Mouse (Mus musculus) forebrain, embryonic 15.5 days (tissue): Measurements from ENCODE around the gene Ralbp1. TPM values are rescaled to one million over a fixed set of nuclear protein-coding genes. Genes with fewer than 3 reads are reported as not detected.

Source experiments
- ATAC-seq: fragments of 200-750 bp; cut with Nextera tagmentation; replicated peaks from 2 replicates; pipeline ENCODE4 v1.8.0; 2017; ENCODE audit warnings: mild to moderate bottlenecking, moderate TSS enrichment, moderate library complexity
- H3K27ac ChIP-seq: fragments of 300-500 bp; sonication (generic); replicated peaks from 2 replicates; pipeline ENCODE4 v1.5.1; 2015; ENCODE audit warnings: mild to moderate bottlenecking, inconsistent platforms
- H3K27me3 ChIP-seq: fragments of 300-500 bp; sonication (generic); 2 replicates; pipeline ENCODE4 v1.6.1; 2015; ENCODE audit warnings: inconsistent platforms
- H3K36me3 ChIP-seq: fragments of 300-500 bp; sonication (generic); 2 replicates; pipeline ENCODE4 v1.6.1; 2015; ENCODE audit warnings: mild to moderate bottlenecking, inconsistent platforms
- H3K4me1 ChIP-seq: fragments of 300-500 bp; sonication (generic); 2 replicates; pipeline ENCODE4 v1.6.1; 2015; ENCODE audit warnings: inconsistent platforms
- H3K4me2 ChIP-seq: fragments of 300-500 bp; sonication (generic); replicated peaks from 2 replicates; pipeline ENCODE4 v1.6.1; 2015; ENCODE audit warnings: mild to moderate bottlenecking, inconsistent platforms
- H3K4me3 ChIP-seq: fragments of 300-500 bp; sonication (generic); 2 replicates; pipeline ENCODE4 v1.5.1; 2015; ENCODE audit warnings: mild to moderate bottlenecking, inconsistent platforms
- H3K9ac ChIP-seq: fragments of 300-500 bp; sonication (generic); replicated peaks from 2 replicates; pipeline ENCODE4 v1.6.1; 2015; ENCODE audit warnings: mild to moderate bottlenecking, inconsistent platforms
- H3K9me3 ChIP-seq: fragments of 300-500 bp; sonication (generic); 2 replicates; pipeline ENCODE4 v1.6.1; 2016; ENCODE audit warnings: inconsistent platforms
- WGBS: fragments of 180-500 bp; shearing (Covaris S2); methylation state at CpG from one replicate; pipeline ENCODE4 v1.1.7; 2015; ENCODE audit warnings: mixed read lengths; 5-methylcytosine and 5-hydroxymethylcytosine counted together
- polyA plus RNA-seq: library from polyadenylated mRNA; unstranded; fragments of >200 nt; fragmentation: Nextera tagmentation; extraction: Ambion mirVana; gene quantifications from 2 replicates; pipeline ENCODE4 v1.2.1, GENCODE M21; 2015

Gene Ralbp1
- polyA plus RNA-seq, 1 experiment from 2014 or later: 57.5 TPM

DNA sequence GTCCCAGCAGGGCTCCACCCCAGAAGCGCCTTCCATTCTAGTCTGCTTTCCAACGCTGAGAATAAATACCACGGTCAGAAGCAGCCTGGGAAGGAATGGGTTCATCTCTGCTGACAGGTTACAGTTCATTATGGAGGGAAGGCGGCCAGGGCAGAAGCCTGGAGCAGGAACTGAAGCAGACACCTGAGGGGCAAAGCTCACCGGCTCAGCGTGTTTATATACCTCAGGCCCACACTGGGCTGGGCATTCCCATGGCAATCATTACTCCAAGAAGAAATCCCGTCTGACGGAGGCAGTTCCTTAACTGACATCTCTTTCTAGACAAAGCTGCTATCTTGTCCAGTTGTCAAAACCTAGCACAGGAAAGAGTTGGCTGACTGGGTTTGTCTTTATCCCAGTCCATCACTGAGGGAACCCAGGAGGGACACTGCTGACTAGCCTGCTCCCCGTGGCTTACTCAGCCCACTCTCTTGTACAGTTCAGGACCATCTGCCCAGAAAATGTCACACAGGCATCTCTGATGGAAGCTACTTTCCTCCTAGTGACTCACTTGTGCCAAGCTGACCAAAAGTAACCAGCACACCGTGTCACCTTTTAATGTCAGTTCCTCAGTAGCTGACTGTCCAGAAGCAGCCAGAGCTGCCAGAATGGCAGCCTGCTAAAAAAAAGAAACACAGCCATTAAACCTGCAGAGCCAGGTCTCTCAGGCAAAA lies 42.8 kb downstream of the Ralbp1 start:
- Histone ChIP-seq H3K27me3 (no peaks in the 10 kb centered on the region), H3K4me3 (no peak overlapping the region), H3K27ac (no peak overlapping the region), H3K36me3 (peaks cover 50% of the 10 kb centered on the region), H3K4me2 (no peak overlapping the region), H3K4me1 (0 out of 2 replicates have a peak, but pooled peaks cover under 1% of the 10 kb centered on the region), H3K9me3 (no peaks in the 10 kb centered on the region), H3K9ac (no peak overlapping the region)
- WGBS: 88% methylated on average over 10 of the region's 10 CpGs
- no peak for ATAC-seq

DNA sequence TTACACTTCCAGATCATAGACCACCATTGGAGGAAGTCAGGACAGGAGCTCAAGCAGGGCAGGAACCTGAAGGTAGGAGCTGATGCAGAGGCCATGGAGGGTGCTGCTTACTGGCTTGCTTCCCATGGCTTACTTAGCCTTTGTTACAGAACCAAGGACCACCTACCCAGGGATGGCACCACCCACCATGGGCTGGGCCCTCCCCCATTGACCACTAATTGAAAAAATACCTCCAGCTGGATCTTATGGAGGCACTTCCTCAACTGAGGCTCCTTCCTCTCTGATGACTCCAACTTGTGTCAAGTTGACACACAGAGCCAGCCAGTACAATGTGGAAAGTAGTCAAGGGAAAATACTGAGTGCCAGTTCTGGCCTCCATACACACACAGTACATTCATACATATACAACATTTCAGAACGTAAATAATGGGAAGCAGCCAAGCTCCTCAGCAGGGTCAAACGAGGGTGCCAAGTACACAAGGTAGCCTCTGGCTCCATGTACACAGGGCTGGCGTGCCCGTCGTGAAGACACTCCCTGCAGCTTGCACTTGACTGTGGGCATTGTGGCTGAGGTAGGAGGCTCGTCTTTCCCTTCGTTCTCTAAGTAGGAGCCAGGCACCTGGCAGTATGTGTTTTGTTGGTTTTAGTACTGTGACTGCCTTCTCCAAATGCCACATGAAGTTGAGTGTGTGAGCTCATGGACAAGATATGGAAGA lies 45.9 kb downstream of the Ralbp1 start:
- 78% methylated on average over 7 of the region's 7 CpGs for WGBS
- H3K36me3 ChIP-seq: peaks cover 71% of the 10 kb centered on the region

DNA sequence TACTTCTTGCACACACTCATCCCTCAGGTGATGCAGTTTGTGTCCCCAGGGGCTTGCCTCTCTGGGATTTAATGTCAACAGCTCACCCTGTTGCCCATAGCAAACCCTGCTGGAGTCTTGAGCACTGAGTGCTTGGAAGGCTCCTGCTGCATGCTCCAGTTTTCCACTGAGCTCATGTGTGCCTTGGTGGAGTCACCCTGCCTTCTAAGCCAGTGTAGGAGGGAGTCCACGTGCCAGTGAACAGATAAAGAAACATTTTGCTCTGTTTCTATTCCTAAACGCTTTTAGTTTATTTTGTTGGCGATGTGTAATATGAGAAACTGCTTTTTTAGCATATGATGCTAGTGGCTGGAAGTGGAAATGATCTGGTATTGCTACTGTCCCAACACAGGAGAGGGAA lies 48.9 kb downstream of the Ralbp1 start:
- Histone ChIP-seq H3K9me3 (no peaks in the 10 kb centered on the region), H3K4me1 (no peaks in the 10 kb centered on the region), H3K36me3 (peaks cover 85% of the 10 kb centered on the region), H3K4me2 (no peak overlapping the region), H3K27ac (no peak overlapping the region), H3K9ac (no peak overlapping the region), H3K4me3 (no peak overlapping the region), H3K27me3 (no peaks in the 10 kb centered on the region)
- no peak for ATAC-seq
- 93% methylated on average over 3 of the region's 3 CpGs for WGBS

More for the DNA sequence above, 45.9 kb downstream of the Ralbp1 start:
- ATAC-seq: no peak
- no peaks in the 10 kb centered on the region for H3K9me3 ChIP-seq
- no peaks in the 10 kb centered on the region for H3K4me1 ChIP-seq
- H3K27ac ChIP-seq: no peak overlapping the region
- no peak overlapping the region for H3K4me2 ChIP-seq
- no peaks in the 10 kb centered on the region for H3K27me3 ChIP-seq
- no peak overlapping the region for H3K4me3 ChIP-seq
- H3K9ac ChIP-seq: no peak overlapping the region

DNA sequence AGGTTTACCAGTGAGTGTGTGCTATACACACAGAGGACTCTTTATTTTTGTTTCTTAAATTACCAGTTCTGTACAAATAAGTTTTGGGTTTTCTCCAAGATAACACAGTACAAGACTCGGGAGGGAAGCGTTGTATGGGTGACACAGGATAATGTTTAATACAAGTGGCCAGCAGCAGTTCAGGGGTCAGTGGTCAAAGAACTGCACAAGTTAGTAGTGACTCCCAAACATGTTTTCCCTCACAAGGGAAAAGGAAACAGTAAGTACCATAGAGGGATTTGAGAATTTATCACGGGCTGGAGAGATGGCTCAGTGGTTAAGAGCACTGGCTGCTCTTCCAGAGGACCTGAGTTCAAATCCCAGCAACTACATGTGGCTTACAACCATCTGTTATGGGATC lies 51.7 kb downstream of the Ralbp1 start:
- Histone ChIP-seq H3K9me3 (no peaks in the 10 kb centered on the region), H3K27ac (no peak overlapping the region), H3K9ac (no peak overlapping the region), H3K4me3 (no peak overlapping the region), H3K4me1 (no peaks in the 10 kb centered on the region), H3K27me3 (no peaks in the 10 kb centered on the region), H3K4me2 (no peak overlapping the region), H3K36me3 (peaks cover 75% of the 10 kb centered on the region)
- WGBS: 92% methylated on average over 3 of the region's 3 CpGs
- ATAC-seq: no peak

DNA sequence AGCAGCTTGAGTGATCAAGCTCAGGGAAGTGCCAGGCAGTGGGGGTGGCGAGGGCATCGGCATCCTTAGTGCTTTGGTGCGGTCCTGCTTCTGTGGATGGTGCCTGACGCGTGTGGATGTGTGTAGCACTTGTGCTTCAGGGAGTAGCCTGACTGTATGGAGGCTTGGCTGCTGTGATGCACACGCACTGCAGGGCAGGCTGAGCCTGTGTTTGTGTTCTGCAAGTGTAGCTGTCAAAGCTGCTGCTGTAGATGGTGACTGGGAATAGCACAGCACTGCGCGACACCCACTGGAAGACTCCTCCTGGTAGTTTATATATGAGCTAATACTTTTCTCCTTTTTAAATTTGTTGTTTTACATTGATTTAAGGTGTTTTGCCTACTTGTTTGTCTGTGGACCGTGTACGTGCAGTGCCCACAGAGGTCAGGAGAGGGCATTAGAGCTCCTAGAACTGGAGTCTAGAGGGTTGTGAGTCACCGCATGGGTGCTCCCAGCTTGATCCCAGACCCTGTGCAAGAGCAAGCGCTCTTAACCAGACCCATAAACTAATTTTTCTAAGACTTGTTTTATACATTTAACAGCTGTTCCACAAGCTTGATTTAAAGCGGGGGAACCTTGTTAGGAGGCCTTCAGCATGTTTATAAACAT lies 55.3 kb downstream of the Ralbp1 start:
- Histone ChIP-seq H3K27ac (no peak overlapping the region), H3K4me2 (no peak overlapping the region), H3K4me3 (no peak overlapping the region), H3K4me1 (no peaks in the 10 kb centered on the region), H3K9me3 (no peaks in the 10 kb centered on the region), H3K9ac (no peak overlapping the region), H3K27me3 (no peaks in the 10 kb centered on the region), H3K36me3 (peaks cover 56% of the 10 kb centered on the region)
- ATAC-seq: no peak
- 95% methylated on average over 13 of the region's 13 CpGs for WGBS

DNA sequence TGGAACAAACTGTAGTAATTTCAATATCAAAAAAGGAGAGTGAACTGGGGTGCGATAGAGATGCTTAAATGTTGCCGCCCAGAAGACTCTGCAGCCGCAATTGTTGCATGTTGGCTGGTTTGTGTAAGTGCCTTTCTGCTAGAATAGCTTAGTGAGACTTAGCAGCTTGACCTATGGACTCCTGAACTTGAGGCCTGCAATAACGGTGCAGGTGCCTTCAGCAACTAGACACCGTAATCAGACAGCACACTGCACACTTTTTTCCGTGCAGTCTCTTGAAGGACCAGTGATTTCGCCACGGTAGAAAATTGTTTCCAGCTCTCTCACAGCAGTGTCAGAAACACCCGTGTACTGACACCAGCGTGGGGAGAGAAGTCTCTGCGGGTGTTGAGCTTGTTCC lies 56.6 kb downstream of the Ralbp1 start:
- H3K36me3 ChIP-seq: peaks cover 59% of the 10 kb centered on the region
- no peak overlapping the region for H3K27ac ChIP-seq
- no peaks in the 10 kb centered on the region for H3K9me3 ChIP-seq
- WGBS: 92% methylated on average over 11 of the region's 11 CpGs
- H3K4me2 ChIP-seq: no peak overlapping the region
- no peaks in the 10 kb centered on the region for H3K4me1 ChIP-seq
- H3K27me3 ChIP-seq: no peaks in the 10 kb centered on the region
- H3K4me3 ChIP-seq: no peak overlapping the region
- no peak for ATAC-seq
- H3K9ac ChIP-seq: no peak overlapping the region

DNA sequence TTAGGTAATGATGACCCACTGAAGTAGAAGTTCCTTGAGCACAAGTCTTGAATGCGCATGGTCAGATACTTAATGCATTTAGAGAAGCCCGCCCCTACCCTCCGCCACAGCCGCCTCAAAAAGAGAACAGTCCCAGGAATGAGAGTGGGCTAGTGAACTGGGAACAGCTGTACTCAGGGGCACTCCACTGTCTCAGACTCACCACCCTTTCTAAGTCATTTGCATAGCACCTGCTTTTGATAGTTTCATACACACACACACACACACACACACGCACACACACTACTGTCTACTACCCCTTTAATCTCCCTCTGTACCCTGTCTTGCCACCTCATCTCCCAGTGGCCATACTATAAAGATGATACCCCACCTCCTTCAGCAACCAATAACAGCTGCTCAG lies 57.7 kb downstream of the Ralbp1 start:
- H3K27ac ChIP-seq: no peak overlapping the region
- H3K9me3 ChIP-seq: no peaks in the 10 kb centered on the region
- no peaks in the 10 kb centered on the region for H3K27me3 ChIP-seq
- no peak overlapping the region for H3K4me2 ChIP-seq
- ATAC-seq: peak; percentile 49; the same call in 1 of the 2 replicates
- no peak overlapping the region for H3K9ac ChIP-seq
- H3K4me3 ChIP-seq: no peak overlapping the region
- no peaks in the 10 kb centered on the region for H3K4me1 ChIP-seq
- H3K36me3 ChIP-seq: peaks cover 49% of the 10 kb centered on the region
- WGBS: 82% methylated on average over 5 of the region's 5 CpGs

DNA sequence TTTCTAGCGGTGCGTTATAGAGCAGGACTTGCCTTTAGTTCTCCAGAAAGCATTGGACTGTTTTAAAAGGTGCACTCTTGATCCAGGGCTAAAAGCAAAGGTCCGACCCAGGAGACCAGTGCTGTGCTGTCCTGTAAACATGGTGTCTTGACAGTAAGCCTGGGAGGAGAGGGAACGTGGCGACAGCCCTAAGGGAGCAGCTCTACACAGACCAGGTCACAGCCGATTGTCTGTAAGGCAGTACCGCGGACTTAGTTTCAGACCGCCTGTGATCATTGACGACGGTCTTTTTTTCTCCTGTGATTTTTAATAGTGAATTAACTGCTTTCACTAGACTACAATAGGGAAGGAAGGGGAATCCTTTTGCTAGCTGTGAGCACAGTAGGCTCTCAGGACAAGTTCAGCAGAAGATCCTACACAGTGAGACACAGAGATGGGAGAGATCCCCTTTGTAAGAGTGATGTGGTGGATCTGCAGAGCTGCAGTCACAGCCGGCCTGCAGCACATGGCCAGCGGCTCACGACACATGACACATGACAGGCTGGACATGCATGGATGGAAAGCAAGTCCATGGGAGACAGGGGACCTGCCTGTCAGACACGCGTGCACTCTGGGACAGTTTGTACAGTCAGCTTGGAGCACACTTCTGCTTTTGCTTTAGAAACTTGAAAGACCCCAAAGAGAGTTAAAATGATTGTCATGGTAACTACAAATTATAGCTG lies 58.3 kb downstream of the Ralbp1 start:
- Histone ChIP-seq H3K4me2 (no peak overlapping the region), H3K27ac (no peak overlapping the region), H3K36me3 (peaks cover 43% of the 10 kb centered on the region), H3K27me3 (no peaks in the 10 kb centered on the region), H3K4me3 (no peak overlapping the region), H3K4me1 (no peaks in the 10 kb centered on the region), H3K9me3 (no peaks in the 10 kb centered on the region), H3K9ac (no peak overlapping the region)
- WGBS: 56% methylated on average over 16 of the region's 16 CpGs
- peak; percentile 44; the same call in 1 of the 2 replicates for ATAC-seq

DNA sequence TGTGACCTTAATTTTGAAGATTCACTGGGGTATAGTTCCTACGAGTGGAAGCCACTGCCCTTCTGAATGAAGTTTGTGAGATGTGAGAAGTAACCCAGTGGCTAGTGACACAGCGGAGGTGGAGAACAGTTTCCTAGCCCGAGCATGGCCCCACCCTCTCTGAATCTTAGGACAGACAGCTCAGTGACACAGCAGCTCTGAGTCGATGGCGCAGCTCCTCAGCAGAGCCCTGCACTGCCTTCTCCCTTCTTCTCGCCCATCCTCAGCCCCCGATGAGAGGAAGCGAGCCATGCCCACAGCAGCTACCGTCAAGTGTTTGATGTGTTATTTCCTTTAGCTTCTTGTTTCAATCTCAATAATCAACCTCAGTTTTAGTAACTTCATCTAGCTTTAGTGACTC lies 59.3 kb downstream of the Ralbp1 start:
- Histone ChIP-seq H3K4me1 (no peaks in the 10 kb centered on the region), H3K36me3 (peaks cover 37% of the 10 kb centered on the region), H3K4me2 (no peak overlapping the region), H3K27ac (no peak overlapping the region), H3K9ac (no peak overlapping the region), H3K9me3 (no peaks in the 10 kb centered on the region), H3K4me3 (no peak overlapping the region), H3K27me3 (no peaks in the 10 kb centered on the region)
- 66% methylated on average over 9 of the region's 9 CpGs for WGBS
- no peak for ATAC-seq

DNA sequence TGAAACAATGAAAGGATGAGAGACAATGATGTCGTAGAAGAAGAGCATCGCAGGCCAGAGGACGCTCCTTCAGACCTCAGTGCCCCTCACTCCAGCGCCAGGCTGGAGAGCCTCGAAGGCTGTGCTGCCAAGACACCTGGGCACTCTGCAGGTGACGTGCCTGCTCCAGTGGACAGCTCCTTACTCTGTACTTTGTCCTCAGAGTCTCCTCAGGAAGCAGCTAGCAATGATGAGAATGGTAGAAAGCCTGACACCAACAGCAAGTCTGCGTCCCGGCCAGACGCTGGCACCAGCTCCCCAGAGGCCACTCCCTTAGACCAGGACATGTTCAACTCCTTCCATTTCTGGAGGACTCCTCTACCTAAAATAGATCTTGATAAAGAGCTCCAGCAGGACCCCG lies 61.4 kb downstream of the Ralbp1 start:
- peaks cover 35% of the 10 kb centered on the region for H3K36me3 ChIP-seq
- no peak overlapping the region for H3K4me2 ChIP-seq
- no peaks in the 10 kb centered on the region for H3K4me1 ChIP-seq
- no peak for ATAC-seq
- no peaks in the 10 kb centered on the region for H3K27me3 ChIP-seq
- no peak overlapping the region for H3K4me3 ChIP-seq
- H3K27ac ChIP-seq: no peak overlapping the region
- no peak overlapping the region for H3K9ac ChIP-seq
- WGBS: 94% methylated on average over 10 of the region's 10 CpGs
- no peaks in the 10 kb centered on the region for H3K9me3 ChIP-seq

DNA sequence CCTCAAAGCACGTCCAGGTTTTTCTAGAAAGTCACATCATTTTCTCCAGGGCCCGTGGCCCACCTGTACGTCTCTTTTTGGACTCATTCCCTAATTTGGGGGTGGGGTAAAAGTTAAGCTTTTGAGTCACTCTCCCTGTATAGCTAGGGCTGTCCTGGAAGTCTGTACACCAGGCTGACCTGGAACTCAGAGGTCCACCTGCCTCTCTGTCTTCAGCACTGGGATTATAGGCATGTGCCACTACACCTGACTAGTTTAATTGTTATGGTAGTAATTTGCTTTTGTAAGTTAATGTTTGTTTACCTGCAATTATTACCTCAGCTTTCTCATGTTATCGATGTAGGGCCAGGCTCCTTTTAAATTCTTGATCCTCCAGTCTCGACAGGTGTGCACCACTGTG lies 63.2 kb downstream of the Ralbp1 start:
- H3K9ac ChIP-seq: no peak overlapping the region
- no peak for ATAC-seq
- H3K36me3 ChIP-seq: peaks cover 32% of the 10 kb centered on the region
- no peak overlapping the region for H3K4me3 ChIP-seq
- no peaks in the 10 kb centered on the region for H3K9me3 ChIP-seq
- H3K4me1 ChIP-seq: no peaks in the 10 kb centered on the region
- H3K27ac ChIP-seq: no peak overlapping the region
- no peak overlapping the region for H3K4me2 ChIP-seq
- WGBS: 92% methylated on average over 5 of the region's 5 CpGs
- no peaks in the 10 kb centered on the region for H3K27me3 ChIP-seq

DNA sequence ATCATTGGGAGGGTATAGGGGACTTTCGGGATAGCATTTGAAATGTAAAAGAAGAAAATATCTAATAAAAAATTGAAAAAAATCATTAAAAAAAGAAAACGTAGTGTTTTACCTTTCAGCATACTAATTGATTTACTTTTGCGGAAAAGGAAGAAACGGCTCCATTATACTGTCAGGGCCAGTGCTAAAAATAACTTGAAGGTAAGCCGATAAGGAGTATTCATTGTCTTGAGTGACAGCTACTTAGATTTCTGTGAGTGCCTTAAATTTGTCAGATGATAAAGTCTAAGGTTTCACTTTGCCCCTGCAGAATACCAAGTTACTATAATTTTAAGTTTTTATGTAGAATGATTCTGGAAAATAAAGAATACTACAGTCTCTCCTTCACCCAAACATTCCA lies 65.4 kb downstream of the Ralbp1 start:
- Histone ChIP-seq H3K4me1 (no peaks in the 10 kb centered on the region), H3K27ac (no peak overlapping the region), H3K27me3 (no peaks in the 10 kb centered on the region), H3K4me2 (no peak overlapping the region), H3K9ac (no peak overlapping the region), H3K4me3 (no peak overlapping the region), H3K36me3 (peaks cover 48% of the 10 kb centered on the region), H3K9me3 (no peaks in the 10 kb centered on the region)
- 74% methylated on average over 5 of the region's 5 CpGs for WGBS
- no peak for ATAC-seq
